Mouse (Mus musculus) heart, adult 2 months (tissue): ENCODE measurements around the gene Syce1.

Experiments used
- CTCF ChIP-seq: fragments of 200-600 bp; IDR thresholded peaks from 2 replicates; pipeline ENCODE4 v1.8.1; 2022; ENCODE audit warnings: antibody characterized with exemption, mild to moderate bottlenecking, moderate library complexity
- POLR2A ChIP-seq: fragments of 200-500 bp; IDR thresholded peaks from 2 replicates; pipeline ENCODE4 v1.6.1; 2011; ENCODE audit warnings: mild to moderate bottlenecking, low read depth, low read length, control low read depth; ENCODE audit not compliant: insufficient read depth

GRCm38 (mm10) chr7:140831447-140831846 is 43.8 kb upstream of the Syce1 start:
- no peak for TF ChIP-seq CTCF
- no peak for TF ChIP-seq POLR2A
